Mouse (Mus musculus) CD8-positive naive resting alpha-beta T cell, adult 2 months (primary cell): ENCODE measurements around the gene Apaf1.

Experiments
- DNase-seq, 2 experiments: peaks; one replicate each; pipeline ENCODE4 v3.0.0; 2022; ENCODE audit warnings: low read depth in 2 of 2, low spot score in 2 of 2

Apaf1 gene

DNA sequence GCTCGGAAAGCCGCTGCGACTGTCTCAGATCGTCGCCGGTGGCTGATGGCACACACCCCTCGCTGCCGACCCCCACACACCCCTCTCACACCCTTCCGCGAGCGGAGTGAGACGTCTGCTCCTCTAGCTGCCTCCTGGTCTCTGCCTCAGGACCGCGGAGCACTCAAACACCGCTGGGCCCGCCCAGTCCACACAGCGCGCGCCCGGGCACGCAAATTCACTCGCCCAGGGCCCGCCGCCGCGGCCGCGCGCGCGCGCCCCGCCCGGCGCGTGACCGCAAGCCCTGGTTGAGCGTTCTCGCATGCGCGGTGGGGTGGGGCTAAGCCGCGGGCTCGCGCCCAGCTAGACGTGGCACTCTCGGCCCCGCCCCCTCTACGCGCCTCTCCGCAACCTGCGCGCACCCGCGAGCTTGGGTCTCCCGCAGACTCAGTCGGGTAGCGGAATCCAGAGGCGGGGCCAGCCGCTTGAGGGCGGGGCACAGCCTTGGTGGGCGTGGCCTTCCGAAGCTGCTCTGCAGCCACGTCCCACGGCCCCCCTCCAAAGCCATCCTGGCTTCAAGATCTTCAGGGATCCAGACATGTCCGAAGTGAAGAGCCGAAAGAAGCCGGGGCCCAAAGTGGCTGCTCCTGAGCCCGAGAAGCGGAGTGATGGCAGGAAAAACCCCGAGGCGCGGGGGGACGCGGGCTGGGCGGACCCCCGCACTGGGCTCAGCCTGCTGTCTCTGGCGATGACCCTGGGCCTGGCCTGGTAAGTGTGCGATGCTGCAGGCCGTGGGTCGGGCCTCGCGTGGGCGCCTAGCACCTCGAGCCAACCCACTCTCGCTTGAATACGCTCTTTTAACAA, at the start of gene Apaf1, which contains the start of gene Ikbip:
Apaf1 (minus strand) TSS at position 221 of the 843 bp plus-strand sequence.
Ikbip (plus strand) TSS at position 391 of the 843 bp plus-strand sequence.
- DNase-seq, result peak; percentile 100

DNA sequence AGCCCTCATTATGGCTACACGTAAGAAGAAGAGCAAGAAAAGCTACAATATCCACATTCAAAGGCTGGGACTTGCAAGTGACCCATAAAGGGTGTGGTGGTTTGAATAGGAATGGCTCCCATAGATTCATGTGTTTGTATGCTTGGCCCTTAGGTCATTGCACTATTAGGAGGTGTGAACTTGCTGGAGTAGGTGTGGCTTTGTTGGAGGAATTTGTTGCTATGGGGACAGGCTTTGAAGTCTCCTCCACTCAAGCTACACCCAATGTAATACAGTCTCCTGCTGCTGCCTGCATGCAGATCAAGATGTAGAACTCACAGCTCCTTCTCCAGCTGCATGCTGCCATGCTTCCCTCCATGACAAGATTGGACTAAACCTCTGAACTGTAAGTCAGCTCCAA, 49.0 kb upstream of the Apaf1 start:
- DNase-seq, result no peak

DNA sequence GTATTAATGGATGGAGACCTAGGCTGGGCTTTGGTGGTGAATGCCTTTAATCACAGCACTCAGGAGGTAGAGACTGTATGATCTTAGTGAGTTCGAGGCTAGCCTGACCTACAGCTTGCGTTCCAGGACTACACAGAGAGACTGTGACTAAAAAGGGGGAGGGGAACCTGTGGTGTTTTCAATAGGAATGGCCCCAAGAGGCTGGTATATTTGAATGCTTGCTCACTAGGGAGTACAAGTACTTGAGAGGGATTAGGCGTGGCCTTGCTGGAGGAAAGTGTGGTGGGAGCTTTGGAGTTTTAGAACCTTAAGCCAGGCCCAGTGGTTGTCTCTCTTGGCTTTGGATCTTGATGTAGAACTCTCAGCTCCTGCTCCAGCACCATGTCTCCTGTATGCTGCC, 48.2 kb upstream of the Apaf1 start:
- DNase-seq, result no peak

DNA sequence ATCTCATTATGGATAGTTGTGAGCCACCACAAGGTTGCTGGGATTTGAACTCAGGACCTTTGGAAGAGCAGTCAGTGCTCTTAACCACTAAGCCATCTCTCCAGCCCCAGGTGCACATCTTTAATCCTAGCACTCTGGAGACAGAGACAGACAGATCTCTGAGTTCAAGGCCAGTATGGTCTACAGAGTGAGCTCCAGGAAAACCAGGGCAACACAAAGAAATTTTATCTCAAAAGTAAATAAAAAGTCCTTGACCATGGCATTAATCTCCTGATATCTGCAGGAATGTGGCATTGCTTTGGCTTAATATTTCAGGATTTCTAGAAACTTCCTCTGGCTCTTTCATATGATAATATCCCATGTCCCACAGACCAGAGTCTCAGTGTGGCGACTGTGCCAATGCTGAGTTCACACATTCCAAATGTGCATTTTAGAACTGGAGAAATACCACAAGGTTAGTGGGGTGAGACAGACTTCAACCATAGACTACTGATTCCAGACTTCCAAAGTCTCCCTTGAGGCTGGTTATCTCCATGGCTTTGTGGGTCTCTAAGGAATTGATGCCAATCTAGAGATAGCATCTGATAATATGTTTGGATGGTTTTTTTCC, 46.1 kb upstream of the Apaf1 start:
- no peak for DNase-seq

DNA sequence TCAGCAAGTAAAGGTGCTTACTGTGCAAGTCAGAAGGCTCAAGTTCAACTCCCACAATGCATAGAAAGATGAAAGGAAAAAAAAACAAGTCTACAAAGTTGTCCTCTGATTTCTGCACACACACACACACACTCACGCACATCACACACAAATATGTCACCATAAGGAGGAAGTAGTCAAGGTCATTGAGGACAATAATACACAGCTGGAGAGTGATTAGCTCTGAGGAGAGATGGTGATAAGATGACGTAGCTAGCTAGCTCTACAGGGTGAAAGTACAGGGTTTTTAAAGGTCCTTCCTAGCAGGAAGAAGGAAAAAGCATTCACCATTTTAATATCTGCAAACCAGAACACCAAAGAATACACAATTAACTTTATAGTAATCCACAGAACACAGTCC, 44.8 kb upstream of the Apaf1 start:
- DNase-seq, result no peak

DNA sequence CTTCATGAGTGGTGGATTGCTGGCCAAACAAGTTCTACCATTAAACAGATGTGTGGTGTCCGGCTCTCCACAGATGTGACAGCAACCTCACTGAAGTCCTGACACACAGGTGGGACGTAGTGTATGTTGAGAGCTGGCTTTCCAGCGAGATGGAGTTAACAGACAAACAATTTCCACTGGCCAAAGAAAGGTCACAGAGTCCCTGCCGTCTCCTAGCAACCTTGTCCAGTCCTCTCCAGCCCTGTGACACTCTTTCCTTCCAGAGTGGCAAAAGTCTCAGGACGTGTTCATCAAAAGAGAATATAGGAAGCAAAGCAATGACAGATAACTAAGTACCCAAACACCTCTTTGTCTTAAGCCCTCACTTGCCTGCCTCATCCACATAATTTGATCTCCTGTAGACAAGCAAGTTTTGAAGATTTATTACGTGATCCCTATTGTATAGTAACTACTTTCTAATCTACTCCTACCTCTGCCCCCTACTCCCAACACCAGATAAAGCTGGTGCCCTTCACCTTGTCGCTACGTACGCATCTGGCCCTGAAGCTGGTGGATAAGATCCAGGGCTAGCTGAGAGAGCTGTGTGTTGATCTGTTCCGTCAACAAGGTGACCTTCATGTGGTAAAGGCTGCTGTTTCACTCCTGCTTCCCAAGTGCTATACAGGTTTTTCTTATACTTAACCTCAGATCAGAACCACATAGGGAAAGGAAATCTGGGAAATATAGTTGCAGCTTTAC, 44.2 kb upstream of the Apaf1 start:
- DNase-seq, result no peak

DNA sequence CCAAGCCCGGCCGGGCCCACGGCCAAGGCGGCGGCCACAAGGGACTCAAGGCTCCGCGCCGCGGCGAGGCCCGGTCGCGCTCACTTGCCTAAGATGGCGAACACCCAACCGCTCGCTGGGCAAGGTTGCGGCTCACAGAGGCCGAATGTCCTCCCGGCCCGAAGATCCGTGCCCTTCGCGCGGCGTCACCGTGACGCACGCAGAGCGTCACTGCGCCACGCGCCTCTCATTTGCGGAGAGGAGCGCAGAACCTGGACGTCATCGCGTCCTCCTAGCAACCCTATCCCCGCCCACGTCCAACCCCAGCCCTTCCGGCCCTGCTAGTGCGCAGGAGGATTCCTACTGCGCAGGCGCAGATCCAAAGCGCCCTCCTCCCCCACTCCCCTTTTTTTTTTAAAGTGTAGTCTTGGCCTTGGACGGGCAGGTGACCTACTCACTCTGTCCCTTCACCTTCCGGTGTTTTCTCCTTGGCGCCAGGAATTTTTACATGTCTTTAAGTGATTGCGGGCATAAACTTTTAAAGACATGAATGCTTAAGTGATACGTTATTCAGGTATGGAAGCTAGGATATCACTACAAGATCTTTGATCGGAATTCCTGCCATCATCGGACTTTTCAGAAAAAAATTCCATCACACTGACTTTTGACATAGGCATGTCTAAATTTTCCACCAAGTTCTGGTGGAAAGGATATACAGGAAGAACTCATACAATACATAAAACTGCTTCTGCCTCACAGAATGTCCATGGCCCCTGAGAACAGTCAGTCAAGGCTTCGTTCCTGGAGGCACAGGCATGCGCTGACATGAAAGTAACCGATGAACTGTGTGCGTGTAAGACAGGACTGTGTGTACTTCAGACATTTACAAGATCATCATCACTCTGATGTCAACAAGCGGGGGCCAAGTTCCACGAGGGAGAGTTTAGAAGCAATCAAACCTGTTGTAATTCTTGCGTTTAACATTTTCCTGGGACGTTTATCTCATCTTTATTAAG, 41.6 kb upstream of the Apaf1 start, which contains the start of gene Slc25a3:
Slc25a3 (minus strand) TSS at position 232 of the 995 bp plus-strand sequence.
- DNase-seq, result peak; percentile 96 to 97

DNA sequence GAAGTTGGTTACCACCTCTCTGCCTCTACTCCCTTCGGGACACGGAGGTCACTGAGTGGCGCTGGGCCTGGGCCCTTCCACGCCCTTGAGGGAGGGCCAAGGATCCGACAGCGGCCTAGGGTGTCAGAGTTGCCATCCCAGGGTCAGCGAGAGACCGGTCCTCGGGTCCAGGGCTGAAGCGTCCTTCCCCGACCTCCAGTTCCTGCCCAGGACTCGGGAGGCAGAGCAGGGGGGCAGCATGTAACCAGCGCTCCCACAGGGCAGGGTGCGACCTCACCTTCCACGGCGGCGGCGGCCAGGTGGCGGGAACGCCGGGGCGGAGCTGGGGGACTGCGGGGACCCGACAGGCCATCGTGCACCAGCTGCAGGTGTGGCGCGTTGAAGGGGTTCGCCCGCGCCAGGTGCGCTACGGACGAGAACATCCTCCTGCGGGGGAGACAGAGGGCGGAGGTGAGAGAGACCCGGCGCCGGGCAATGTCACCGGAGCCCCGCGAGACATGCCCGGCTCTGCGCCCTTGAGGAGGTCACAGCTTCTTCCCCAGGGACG, 40.8 kb upstream of the Apaf1 start:
- DNase-seq, result peak in 1 of 2 experiments; percentile 25

DNA sequence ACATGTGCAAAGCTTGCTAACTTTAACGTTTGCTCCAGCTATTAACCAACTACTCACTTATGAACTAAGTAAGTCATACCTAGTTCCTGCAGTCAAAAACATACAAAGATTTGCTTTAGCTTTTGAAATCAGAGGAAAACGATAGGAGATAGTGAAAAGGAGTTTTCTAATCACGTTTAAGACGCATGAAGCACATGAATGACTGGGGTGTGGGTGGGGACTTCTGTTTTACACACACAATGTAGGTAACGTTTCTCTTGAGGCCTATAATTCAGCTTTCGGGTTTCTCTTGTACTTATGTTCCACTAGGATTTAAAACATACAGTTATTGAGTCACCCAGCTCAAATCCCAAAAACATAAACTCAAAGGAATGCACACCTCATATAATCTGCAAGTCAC, 40.1 kb upstream of the Apaf1 start:
- DNase-seq, result no peak

DNA sequence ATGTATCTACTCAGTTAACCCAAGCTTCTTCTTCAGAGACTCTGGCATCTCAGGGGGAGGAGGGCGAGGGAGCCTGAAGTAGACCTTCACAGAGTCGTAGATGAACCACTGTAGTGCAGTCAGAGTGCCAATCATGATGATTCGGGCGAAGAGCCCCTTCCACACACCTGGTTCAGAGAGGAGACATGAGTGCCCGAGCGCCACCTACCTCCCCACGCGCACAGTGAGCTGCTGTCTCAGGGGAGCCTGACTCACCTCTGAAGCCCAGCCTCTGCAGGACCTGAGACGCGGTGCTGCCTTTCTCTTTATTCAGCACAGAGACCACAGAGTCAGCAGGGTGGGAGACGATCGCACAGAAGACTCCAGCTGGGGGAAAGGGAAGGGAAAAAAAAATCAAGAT, 34.4 kb upstream of the Apaf1 start:
- no peak for DNase-seq

DNA sequence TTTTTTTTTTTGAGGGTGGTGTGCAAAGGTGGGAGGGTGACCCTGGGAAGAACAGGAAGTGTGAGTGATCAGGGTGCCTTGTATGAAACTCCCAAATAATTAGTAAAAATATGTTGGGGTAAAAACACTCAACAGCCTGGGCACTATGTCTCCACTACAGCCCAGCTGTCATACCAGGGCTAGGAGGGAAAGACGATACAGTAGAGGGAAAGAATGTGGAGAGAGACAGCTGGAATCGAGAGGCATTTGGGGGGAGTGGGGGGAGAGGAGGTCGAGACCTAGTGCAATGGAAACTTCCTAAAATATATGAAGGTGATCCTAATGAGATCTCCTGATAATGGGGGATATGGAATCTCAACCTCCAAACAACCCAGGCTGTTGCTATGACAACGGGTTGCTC, 27.3 kb upstream of the Apaf1 start:
- DNase-seq, result no peak

DNA sequence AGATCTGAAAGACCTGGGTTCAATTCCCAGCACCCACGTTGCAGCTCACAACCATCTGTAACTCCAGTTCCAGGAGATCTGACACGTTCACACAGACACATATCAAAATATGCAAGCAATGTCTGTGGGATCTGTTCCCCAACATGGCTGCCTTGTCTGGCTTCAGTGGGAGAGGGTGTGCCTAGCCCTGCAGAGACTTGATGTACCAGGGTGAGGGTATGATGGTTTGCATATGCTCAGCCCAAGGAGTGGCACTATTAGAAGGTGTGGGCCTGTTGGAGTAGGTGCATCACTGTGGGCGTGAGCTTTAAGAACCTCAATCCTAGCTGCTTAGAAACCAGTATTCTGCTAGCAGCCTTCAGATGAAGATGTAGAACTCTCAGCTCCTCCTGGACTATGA, 23.4 kb upstream of the Apaf1 start:
- DNase-seq, result no peak

DNA sequence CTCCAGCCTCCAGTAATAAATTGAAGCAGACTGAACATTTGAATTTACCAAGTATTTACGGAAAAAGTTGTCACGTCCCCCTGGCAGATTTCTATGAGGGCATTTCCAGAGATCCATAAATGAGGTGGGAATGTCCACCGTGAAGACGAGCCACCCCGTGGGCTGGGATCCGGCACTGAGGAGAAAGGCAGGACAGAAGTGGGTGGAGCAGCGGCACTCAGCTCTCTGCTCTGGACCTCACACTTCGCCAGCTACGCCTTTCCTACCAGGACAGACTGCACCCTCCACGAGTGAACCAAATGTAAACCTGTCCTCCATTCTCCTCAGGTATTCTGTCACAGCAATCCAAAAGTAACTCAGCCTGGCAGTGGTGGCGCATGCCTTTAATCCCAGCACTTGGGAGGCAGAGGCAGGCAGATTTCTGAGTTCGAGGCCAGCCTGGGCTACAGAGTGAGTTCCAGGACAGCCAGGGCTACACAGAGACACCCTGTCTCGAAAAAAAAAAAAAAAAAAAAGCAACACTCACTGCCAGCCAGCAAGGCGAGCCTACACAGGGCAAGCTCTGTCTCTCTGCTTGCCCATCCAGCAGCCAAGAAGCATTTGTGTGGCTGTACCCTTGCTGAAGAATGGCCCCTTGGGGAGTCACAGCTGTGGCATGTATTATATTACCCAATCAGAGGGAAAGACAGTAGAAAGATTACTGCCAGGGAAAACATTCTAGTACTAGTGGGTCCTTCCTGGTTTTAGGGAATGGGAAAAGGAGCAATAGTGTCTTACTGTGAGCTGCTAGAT, 20.4 kb upstream of the Apaf1 start:
- DNase-seq, result no peak

DNA sequence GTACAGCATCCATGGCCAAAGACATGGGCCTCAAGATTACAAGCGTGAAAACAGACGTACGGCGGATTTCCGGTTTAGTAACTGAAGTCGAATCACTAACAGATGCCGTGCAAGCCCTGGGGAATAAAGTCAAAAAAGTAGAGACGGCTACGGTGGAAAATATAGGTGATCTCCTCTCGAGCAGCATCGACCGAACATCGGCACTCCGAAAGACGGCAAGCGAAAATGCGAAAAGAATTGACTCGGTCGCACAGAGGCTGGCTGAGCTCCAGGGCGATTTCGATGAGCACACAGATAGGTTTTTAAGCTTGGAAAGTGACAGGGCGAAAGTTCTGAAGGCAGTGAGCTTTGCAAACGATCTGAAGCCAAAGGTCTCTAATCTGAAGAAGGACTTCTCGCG, 19.4 kb upstream of the Apaf1 start:
- no peak for DNase-seq

DNA sequence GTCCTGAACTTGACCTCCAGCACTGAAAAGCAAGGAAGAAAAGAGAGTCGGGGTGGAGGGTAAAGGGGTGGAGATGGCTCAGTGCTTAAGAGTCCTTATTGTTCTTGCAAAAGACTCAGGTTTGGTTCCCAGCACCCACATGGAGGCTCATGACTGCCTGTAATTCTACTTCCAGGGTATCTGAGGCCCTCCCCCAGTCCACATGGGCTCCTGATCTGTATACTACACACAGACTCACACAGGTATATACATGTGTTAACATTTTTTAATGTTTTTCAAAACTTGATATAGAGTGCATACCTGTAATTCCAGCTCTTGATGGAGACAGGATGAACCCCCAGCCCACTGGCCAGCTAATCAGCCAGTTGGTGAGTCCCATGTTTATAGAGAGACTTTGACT, 17.5 kb upstream of the Apaf1 start:
- no peak for DNase-seq

DNA sequence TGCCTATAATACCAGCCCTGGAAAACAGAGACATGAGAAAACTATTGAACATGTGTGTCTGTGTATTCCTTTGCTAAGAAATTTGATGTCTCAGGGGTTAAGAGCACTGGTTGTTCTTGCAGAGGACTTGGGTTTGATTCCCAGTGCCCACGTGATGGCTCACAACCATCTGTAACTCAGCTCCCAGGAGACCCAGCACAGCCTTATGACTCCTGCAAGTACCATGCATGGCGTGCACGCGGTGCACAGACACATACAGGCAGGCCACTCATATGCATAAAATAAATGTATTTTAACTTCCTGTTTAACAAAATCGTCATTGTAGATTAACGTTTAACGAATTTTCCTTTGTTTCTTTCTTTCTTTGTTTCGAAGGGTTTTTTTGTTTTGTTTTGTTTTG, 15.5 kb upstream of the Apaf1 start:
- DNase-seq, result no peak

DNA sequence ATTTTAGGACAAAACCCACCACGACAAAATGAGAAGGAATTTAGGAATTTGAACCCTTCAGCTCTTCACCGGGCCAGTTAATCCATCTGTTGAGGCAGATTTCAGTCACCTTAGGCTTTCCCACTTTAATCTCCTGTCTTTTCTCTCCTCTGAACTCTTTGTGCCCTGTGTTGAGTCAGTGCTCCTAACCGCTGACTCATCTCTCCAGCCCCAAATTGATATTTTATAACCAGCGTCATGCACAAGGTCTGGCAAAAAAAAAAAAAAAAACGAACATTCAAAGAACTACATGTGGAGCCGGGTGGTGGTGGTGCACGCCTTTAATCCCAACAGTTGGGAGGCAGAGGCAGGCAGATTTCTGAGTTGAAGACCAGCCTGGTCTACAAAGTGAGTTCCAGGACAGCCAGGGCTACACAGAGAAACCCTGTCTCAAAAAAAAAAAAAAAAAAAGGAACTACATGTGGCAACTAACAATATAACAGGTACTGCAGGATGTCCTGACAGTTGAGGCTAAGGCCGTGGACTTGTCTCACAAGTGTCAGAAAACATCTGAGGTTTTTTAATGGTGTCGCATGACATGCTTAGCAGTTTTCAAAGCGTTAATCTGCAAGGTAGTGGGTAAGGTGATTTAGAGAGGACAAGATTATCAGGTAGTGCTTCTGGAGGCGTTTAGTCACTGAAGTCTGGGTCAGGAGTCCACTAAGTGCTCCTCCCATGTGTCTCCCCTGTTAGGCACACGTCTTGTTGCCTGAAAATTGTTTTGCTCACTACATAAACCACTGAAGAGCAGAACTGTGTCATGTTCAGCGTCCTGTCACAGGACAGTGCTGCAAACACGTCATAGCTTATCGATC, 11.9 kb upstream of the Apaf1 start:
- no peak for DNase-seq

DNA sequence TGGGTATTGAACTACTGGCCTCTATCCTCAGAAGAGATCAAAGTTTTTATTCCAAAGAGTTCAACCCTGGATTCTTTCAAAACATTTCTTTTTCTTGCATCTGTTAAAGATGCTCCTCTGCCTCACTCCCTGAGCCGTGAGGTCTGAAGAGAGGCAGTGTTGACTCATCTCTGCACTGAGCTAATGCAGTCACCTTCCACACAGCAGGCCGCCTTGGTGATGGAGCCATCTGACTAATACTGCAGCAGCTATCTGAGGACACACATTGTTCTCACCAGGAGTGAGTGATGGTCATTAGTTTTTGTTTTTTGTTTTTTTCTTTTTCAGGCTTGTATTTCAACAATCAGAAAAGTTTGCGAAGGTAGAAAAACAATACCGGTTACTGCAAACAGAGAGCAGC, 10.2 kb upstream of the Apaf1 start:
- DNase-seq, result no peak
